Comparison of ENCODE assay signal across 9 mouse cellular contexts in the genomic region with DNA sequence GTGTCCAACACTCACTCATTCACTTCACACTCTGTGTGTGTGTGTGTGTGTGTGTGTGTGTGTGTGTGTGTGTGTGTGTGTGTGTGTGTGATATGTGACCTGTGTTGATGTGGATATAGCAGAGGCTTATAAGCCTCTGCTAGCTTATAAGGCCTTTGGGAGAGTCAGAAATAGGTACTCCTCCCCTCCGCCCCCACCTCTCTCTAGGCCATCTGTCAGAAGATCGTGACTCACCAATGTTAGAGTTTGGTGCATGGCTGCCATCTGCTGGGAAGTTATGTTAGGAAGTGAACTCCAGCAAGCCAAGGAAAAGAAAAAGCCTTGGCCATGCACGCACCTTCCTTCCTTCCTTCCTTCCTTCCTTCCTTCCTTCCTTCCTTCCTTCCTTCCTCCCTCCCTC. TPM values are rescaled to one million over a fixed set of nuclear protein-coding genes. Genes with fewer than 3 reads are reported as not detected.
DNase-seq lines count a peak whose midpoint lies in the region; TF ChIP-seq lines count a peak whose summit lies in the region.
"Had no signal": no experiment of that assay in that cellular context is flagged by ENCODE, and none has a peak within 500 bp of the region (broad histone marks: within the 10 kb centered on the region; RNA-seq: fewer than 3 reads in every experiment).

No protein-coding gene starts in this region.

- no peak for TF ChIP-seq POLR2A in lung, adult 2 months (IDR thresholded peaks at IDR 0.05; ENCODE audit: borderline replicate concordance, extremely low read depth, low read depth, low read length)

- no peak overlapping the region for H3K4me3 ChIP-seq in lung, adult 2 months (replicated peaks; ENCODE audit: extremely low read depth, low read depth, low read length)
- H3K4me3 ChIP-seq: embryonic facial prominence, embryonic 15.5 days had no signal

- H3K4me1 ChIP-seq in lung, adult 2 months (ENCODE audit: control insufficient read depth, insufficient read depth, low read length): no peaks in the 10 kb centered on the region
- H3K4me1 ChIP-seq: embryonic facial prominence, embryonic 15.5 days had no signal

- TF ChIP-seq CTCF in lung, adult 2 months (IDR thresholded peaks at IDR 0.05; ENCODE audit: insufficient read depth, low read length): 0 out of 2 replicates have a peak, but pooled peaks have one; percentile 25

- peak; percentile 32 to 54 for DNase-seq in urinary bladder, postnatal 36 days (ENCODE audit: low spot score in 2 of 2)
- DNase-seq in urinary bladder, postnatal 10 days (ENCODE audit: low spot score): no peak
- DNase-seq in cerebellum, adult 18-20 months: peak; percentile 91 to 96
- DNase-seq in frontal cortex, postnatal 36 days (ENCODE audit: low spot score in 2 of 2): peak; percentile 81 to 92
- peak; percentile 81 for DNase-seq in kidney, postnatal 10 days
- DNase-seq in lung, adult 2 months: no peak
- DNase-seq in retina, postnatal 1 day: peak; percentile 88
- DNase-seq in ovary, postnatal 14 days (ENCODE audit: low spot score): no peak

- 7% methylated on average over 3 of the region's 3 CpGs for WGBS in lung, adult 2 months

RNA-seq across cellular contexts. Expression of a gene that starts 10.3 kb away (rescaled TPM):
- polyA plus RNA-seq in lung, adult 2 months (2012; rRNA removed): 7.2 and 8.6 TPM in 2 replicates

RNA-seq across cellular contexts. Expression of a gene that starts 12.1 kb away (rescaled TPM):
- polyA plus RNA-seq in lung, adult 2 months (2012; rRNA removed): 33.9 and 37.1 TPM in 2 replicates

RNA-seq across cellular contexts. Expression of a gene that starts 13.5 kb away (rescaled TPM):
- polyA plus RNA-seq in lung, adult 2 months (2012; rRNA removed): 9.5 and 11.8 TPM in 2 replicates

RNA-seq across cellular contexts. Expression of a gene that starts 18.2 kb away (rescaled TPM):
- polyA plus RNA-seq in lung, adult 2 months (2012; rRNA removed): 328 and 425 TPM in 2 replicates

RNA-seq across cellular contexts. Expression of a gene that starts 25.7 kb away (rescaled TPM):
- polyA plus RNA-seq in lung, adult 2 months (2012; rRNA removed): not detected in 2 replicates

Comparison
In these comparisons a context has a peak if more than half of its experiments do, and no peak if none do; other contexts are left out.
1. DNase-seq: peak in urinary bladder, postnatal 36 days (2 of 2), cerebellum, adult 18-20 months (2 of 2), frontal cortex, postnatal 36 days (2 of 2), kidney, postnatal 10 days (single experiment) and retina, postnatal 1 day (single experiment); none in urinary bladder, postnatal 10 days (single experiment), lung, adult 2 months (single experiment) and ovary, postnatal 14 days (single experiment).